Mouse (Mus musculus) forebrain, embryonic 14.5 days (tissue): ENCODE results near the gene Zfp382. TPM values are rescaled to one million over a fixed set of nuclear protein-coding genes. Genes with fewer than 3 reads are reported as not detected.

Experiments
- ATAC-seq: fragments of 200-750 bp; cut with Nextera tagmentation; 2 replicates; pipeline ENCODE4 v1.8.0; 2017; ENCODE audit warnings: mild to moderate bottlenecking, moderate library complexity
- DNase-seq: peaks from one replicate; pipeline ENCODE4 v3.0.0-alpha.2; 2015; ENCODE audit warnings: low spot score
- H3K27ac ChIP-seq: fragments of 300-500 bp; sonication (generic); 2 replicates; pipeline ENCODE4 v1.5.1; 2014; ENCODE audit warnings: low read depth, mild to moderate bottlenecking, control low read depth, low read length, moderate library complexity
- H3K27me3 ChIP-seq: fragments of 300-500 bp; sonication (generic); replicated peaks from 2 replicates; pipeline ENCODE4 v1.6.1; 2014; ENCODE audit warnings: low read length, control low read depth, mixed read lengths; ENCODE audit not compliant: control insufficient read depth, insufficient read depth
- H3K36me3 ChIP-seq: fragments of 300-500 bp; sonication (generic); 2 replicates; pipeline ENCODE4 v1.6.1; 2014; ENCODE audit warnings: low read length, control low read depth; ENCODE audit not compliant: control insufficient read depth, insufficient read depth
- H3K4me1 ChIP-seq: fragments of 300-500 bp; sonication (generic); 2 replicates; pipeline ENCODE4 v1.6.1; 2014; ENCODE audit warnings: antibody characterized with exemption, low read length, control low read depth; ENCODE audit not compliant: control insufficient read depth, insufficient read depth
- H3K4me2 ChIP-seq: fragments of 300-500 bp; sonication (generic); 2 replicates; pipeline ENCODE4 v1.6.1; 2014; ENCODE audit warnings: mild to moderate bottlenecking, control low read depth, low read length
- H3K4me3 ChIP-seq: fragments of 300-500 bp; sonication (generic); 2 replicates; pipeline ENCODE4 v1.5.1; 2014; ENCODE audit warnings: low read depth, low read length, control low read depth
- H3K9ac ChIP-seq: fragments of 300-500 bp; sonication (generic); 2 replicates; pipeline ENCODE4 v1.6.1; 2014; ENCODE audit warnings: mild to moderate bottlenecking, low read length, control low read depth, moderate library complexity
- H3K9me3 ChIP-seq: fragments of 300-500 bp; sonication (generic); replicated peaks from 2 replicates; pipeline ENCODE4 v1.6.1; 2016; ENCODE audit warnings: low read length, control low read depth, mixed read lengths; ENCODE audit not compliant: control insufficient read depth
- WGBS: fragments of 180-500 bp; shearing (Covaris S2); extraction: QIAGEN DNeasy Blood & Tissue Kit; methylation state at CpG from one replicate; pipeline ENCODE4 v1.1.7; 2014; 5-methylcytosine and 5-hydroxymethylcytosine counted together
- polyA plus RNA-seq: library from polyadenylated mRNA; unstranded; fragments of >200 nt; fragmentation: Nextera tagmentation; extraction: Ambion mirVana; gene quantifications from 2 replicates; pipeline ENCODE4 v1.2.1, GENCODE M21; 2014

Gene Zfp382
- polyA plus RNA-seq, 1 experiment from 2014 or later: 4.6 TPM

DNA sequence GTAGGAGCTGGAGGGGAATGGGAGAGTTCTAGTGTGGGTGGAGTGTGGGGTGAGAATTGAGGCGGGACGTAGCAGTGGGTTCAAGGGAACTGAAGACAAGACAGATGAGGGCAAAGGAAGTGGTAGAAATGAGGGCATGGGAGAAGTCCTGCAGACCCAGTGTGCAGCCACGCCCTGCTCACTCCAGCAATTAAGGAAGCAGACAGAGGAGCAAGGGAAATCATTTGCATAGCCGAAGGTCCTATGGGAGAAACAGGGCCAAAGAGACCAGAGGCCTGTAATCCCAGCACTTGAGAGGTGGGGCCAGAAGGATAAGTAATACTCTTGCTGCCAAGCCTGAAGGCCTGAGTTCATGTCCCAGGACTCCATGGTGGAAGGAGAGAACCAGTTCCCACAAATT lies 10.7 kb downstream of the Zfp382 start:
- Histone ChIP-seq H3K9ac (no peak overlapping the region), H3K4me3 (no peak overlapping the region), H3K27ac (no peak overlapping the region), H3K4me1 (no peaks in the 10 kb centered on the region), H3K36me3 (peaks cover 87% of the 10 kb centered on the region), H3K9me3 (no peaks in the 10 kb centered on the region), H3K27me3 (no peaks in the 10 kb centered on the region), H3K4me2 (no peak overlapping the region)
- ATAC-seq (no peak), DNase-seq (no peak)
- WGBS: 93% methylated on average over 4 of the region's 4 CpGs

DNA sequence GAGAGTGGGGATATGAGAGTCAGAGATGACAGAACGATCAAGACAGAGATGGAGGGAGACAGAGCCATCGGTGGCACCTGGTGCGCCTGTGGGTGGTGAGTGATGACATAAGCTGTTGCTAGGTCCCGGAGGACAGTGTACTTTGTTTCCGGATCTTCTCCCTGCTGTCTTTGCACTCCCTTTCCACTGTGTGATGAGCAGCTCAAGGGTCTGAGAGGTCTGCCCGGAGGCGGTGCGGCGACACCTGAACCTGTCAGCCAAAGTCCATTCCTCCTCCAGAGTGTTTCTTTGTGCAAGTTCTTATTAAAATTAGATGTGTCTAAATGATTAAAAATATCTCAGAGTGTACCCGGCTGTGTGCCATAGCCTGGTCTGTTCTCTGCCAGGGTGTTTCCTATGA lies 15.1 kb downstream of the Zfp382 start:
- H3K9me3 ChIP-seq: no peaks in the 10 kb centered on the region
- no peak for DNase-seq
- H3K4me2 ChIP-seq: no peak overlapping the region
- no peak for ATAC-seq
- no peaks in the 10 kb centered on the region for H3K4me1 ChIP-seq
- H3K27me3 ChIP-seq: no peaks in the 10 kb centered on the region
- no peak overlapping the region for H3K27ac ChIP-seq
- H3K4me3 ChIP-seq: no peak overlapping the region
- H3K9ac ChIP-seq: no peak overlapping the region
- H3K36me3 ChIP-seq: peaks cover 53% of the 10 kb centered on the region
- WGBS: 92% methylated on average over 10 of the region's 10 CpGs

- peak overlapping the region; percentile 53; the same call in 1 of the 2 replicates for H3K27ac ChIP-seq
- 15% methylated on average over 8 of the region's 8 CpGs for WGBS
- H3K36me3 ChIP-seq: 0 out of 2 replicates have a peak, but pooled peaks cover 2% of the 10 kb centered on the region
- H3K27me3 ChIP-seq: no peaks in the 10 kb centered on the region
- H3K4me3 ChIP-seq: peak overlapping the region; percentile 52
- no peaks in the 10 kb centered on the region for H3K4me1 ChIP-seq
- H3K9me3 ChIP-seq: 0 out of 2 replicates have a peak, but pooled peaks cover under 1% of the 10 kb centered on the region
- H3K4me2 ChIP-seq: peak overlapping the region; percentile 62
- DNase-seq (no peak), ATAC-seq (0 out of 2 replicates have a peak, but pooled peaks have one; percentile 21)
- peak overlapping the region; percentile 69 for H3K9ac ChIP-seq
Observed at GRCm38 (mm10) chr7:30143170-30143554, 21.4 kb downstream of the Zfp382 start.

GRCm38 (mm10) chr7:30143555-30144209 lies 21.9 kb downstream of the Zfp382 start:
- Histone ChIP-seq H3K27ac (peak overlapping the region; percentile 89), H3K4me2 (peak overlapping the region; percentile 62), H3K4me3 (peak overlapping the region; percentile 52), H3K36me3 (no peaks in the 10 kb centered on the region), H3K4me1 (no peaks in the 10 kb centered on the region), H3K27me3 (no peaks in the 10 kb centered on the region), H3K9ac (peak overlapping the region; percentile 69), H3K9me3 (0 out of 2 replicates have a peak, but pooled peaks cover 6% of the 10 kb centered on the region)
- DNase-seq: peak; percentile 92
- whole genome bisulfite sequencing: 6% methylated on average over 35 of the region's 35 CpGs
- ATAC-seq: peak; percentile 96

GRCm38 (mm10) chr7:30147011-30147410 lies 25.3 kb downstream of the Zfp382 start:
- H3K36me3 ChIP-seq: no peaks in the 10 kb centered on the region; the same call in 1 of the 2 replicates
- WGBS: 86% methylated on average over 5 of the region's 5 CpGs
- no peak for ATAC-seq

GRCm38 (mm10) chr7:30154040-30154439 lies 32.3 kb downstream of the Zfp382 start:
- Histone ChIP-seq H3K27ac (no peak overlapping the region), H3K4me3 (no peak overlapping the region), H3K36me3 (peaks cover 31% of the 10 kb centered on the region), H3K4me1 (no peaks in the 10 kb centered on the region), H3K4me2 (no peak overlapping the region), H3K9me3 (peaks cover 81% of the 10 kb centered on the region), H3K27me3 (no peaks in the 10 kb centered on the region), H3K9ac (no peak overlapping the region)
- ATAC-seq (no peak), DNase-seq (no peak)
- WGBS: 94% methylated on average over 1 of the region's 1 CpGs

More at GRCm38 (mm10) chr7:30147011-30147410, 25.3 kb downstream of the Zfp382 start:
- no peak overlapping the region for H3K27ac ChIP-seq
- no peak overlapping the region for H3K4me3 ChIP-seq
- no peak overlapping the region for H3K4me2 ChIP-seq
- no peaks in the 10 kb centered on the region for H3K27me3 ChIP-seq
- H3K9me3 ChIP-seq: peaks cover 30% of the 10 kb centered on the region
- H3K9ac ChIP-seq: no peak overlapping the region
- H3K4me1 ChIP-seq: no peaks in the 10 kb centered on the region
- DNase-seq: no peak

DNA sequence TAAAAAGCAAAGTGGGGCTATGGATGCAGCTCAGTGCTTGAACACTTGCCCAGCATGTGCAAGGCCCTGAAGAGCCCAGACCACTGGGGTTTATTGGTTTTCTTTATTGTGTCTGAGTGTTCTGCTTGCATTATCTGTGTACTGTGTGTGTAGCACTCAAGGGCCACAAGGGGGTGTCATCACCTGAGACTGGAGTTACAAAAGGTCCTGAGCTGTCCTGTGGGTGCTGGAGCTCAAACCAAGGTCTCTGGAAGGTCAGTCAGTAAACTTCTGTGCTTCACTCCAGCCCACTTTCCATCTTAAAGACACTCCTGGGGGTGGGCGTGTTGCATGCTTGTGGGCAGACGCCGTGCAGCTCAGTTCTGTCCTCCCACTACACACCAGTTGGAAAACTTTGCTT lies 33.8 kb downstream of the Zfp382 start:
- H3K27ac ChIP-seq: no peak overlapping the region
- no peak overlapping the region for H3K4me2 ChIP-seq
- H3K9me3 ChIP-seq: peaks cover 79% of the 10 kb centered on the region
- no peaks in the 10 kb centered on the region for H3K27me3 ChIP-seq
- no peak overlapping the region for H3K9ac ChIP-seq
- ATAC-seq: no peak
- no peak for DNase-seq
- 98% methylated on average over 3 of the region's 3 CpGs for WGBS
- no peak overlapping the region for H3K4me3 ChIP-seq
- H3K36me3 ChIP-seq: peaks cover 45% of the 10 kb centered on the region
- no peaks in the 10 kb centered on the region for H3K4me1 ChIP-seq

DNA sequence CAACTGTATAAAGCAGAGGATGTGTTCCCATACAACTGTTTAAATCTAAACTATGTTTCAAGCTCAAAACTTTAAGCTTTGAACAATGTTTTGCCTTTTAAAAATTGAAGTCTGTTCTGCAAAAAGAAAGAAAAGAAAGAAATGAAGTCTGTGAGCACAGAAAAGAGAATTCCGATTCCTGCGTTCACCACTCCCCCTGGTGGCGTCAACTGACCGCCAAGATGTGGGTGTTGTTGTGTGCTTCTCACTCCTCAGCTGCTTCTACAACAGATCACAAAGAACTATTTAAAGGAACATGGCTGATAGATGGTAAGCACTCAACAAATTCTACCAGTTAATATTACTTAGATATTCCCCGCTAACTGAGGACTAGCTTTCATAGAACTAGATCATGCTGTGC lies 41.4 kb downstream of the Zfp382 start:
- no peak overlapping the region for H3K27ac ChIP-seq
- ATAC-seq (no peak), DNase-seq (no peak)
- WGBS: 96% methylated on average over 5 of the region's 5 CpGs
- H3K27me3 ChIP-seq: no peaks in the 10 kb centered on the region
- no peak overlapping the region for H3K4me3 ChIP-seq
- no peak overlapping the region for H3K4me2 ChIP-seq
- peaks cover 76% of the 10 kb centered on the region for H3K36me3 ChIP-seq
- peaks cover 2% of the 10 kb centered on the region; the same call in 1 of the 2 replicates for H3K4me1 ChIP-seq
- peaks cover 71% of the 10 kb centered on the region for H3K9me3 ChIP-seq
- no peak overlapping the region for H3K9ac ChIP-seq

DNA sequence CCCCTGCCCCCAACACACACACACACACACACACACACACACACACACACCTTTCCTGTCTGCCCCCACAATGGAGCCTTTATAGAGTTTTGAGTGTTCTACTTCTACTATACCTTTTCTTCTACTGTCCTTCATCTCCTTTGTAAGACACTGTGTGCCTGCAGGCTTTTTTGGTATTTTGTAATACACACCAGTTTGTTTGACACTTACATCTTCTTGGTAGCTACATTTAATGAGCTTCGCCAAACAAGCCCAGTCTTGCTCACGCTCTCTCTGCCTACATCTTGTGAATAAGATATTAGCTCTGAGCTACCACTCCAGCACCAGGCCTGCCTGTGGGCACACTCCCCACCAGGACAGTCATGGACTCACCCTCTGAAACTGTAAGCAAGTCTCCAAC lies 43.0 kb downstream of the Zfp382 start:
- Histone ChIP-seq H3K27me3 (no peaks in the 10 kb centered on the region), H3K4me1 (peaks cover 3% of the 10 kb centered on the region; the same call in 1 of the 2 replicates), H3K27ac (no peak overlapping the region), H3K4me2 (no peak overlapping the region), H3K4me3 (no peak overlapping the region), H3K9me3 (peaks cover 60% of the 10 kb centered on the region), H3K9ac (no peak overlapping the region), H3K36me3 (peaks cover 59% of the 10 kb centered on the region)
- DNase-seq (no peak), ATAC-seq (no peak)
- WGBS: 95% methylated on average over 2 of the region's 2 CpGs
